Mouse (Mus musculus) midbrain, embryonic 14.5 days (tissue): ENCODE data around the gene Zmym2. TPM values are rescaled to one million over a fixed set of nuclear protein-coding genes. Genes with fewer than 3 reads are reported as not detected.

Source experiments
- ATAC-seq: fragments of 200-750 bp; cut with Nextera tagmentation; 2 replicates; pipeline ENCODE4 v1.8.0; 2017; ENCODE audit warnings: moderate number of reproducible peaks, moderate library complexity; ENCODE audit not compliant: low FRiP score, low TSS enrichment
- DNase-seq: peaks from one replicate; pipeline ENCODE4 v3.0.0-alpha.2; 2015
- H3K27ac ChIP-seq: fragments of 300-500 bp; sonication (generic); replicated peaks from 2 replicates; pipeline ENCODE4 v1.5.1; 2014; ENCODE audit warnings: mild to moderate bottlenecking, low read depth, low read length, moderate library complexity
- H3K27me3 ChIP-seq: fragments of 300-500 bp; sonication (generic); 2 replicates; pipeline ENCODE4 v1.6.1; 2014; ENCODE audit warnings: low read length, control low read depth, mixed read lengths; ENCODE audit not compliant: control insufficient read depth, insufficient read depth
- H3K36me3 ChIP-seq: fragments of 300-500 bp; sonication (generic); 2 replicates; pipeline ENCODE4 v1.6.1; 2014; ENCODE audit warnings: low read length, control low read depth; ENCODE audit not compliant: control insufficient read depth, insufficient read depth
- H3K4me1 ChIP-seq: fragments of 300-500 bp; sonication (generic); 2 replicates; pipeline ENCODE4 v1.6.1; 2014; ENCODE audit warnings: mild to moderate bottlenecking, antibody characterized with exemption, low read length, control low read depth; ENCODE audit not compliant: control insufficient read depth, insufficient read depth
- H3K4me2 ChIP-seq: fragments of 300-500 bp; sonication (generic); 2 replicates; pipeline ENCODE4 v1.6.1; 2014; ENCODE audit warnings: mild to moderate bottlenecking, low read length, moderate library complexity
- H3K4me3 ChIP-seq: fragments of 300-500 bp; sonication (generic); replicated peaks from 2 replicates; pipeline ENCODE4 v1.5.1; 2014; ENCODE audit warnings: low read depth, low read length
- H3K9ac ChIP-seq: fragments of 300-500 bp; sonication (generic); replicated peaks from 2 replicates; pipeline ENCODE4 v1.6.1; 2014; ENCODE audit warnings: mild to moderate bottlenecking, low read length, moderate library complexity
- H3K9me3 ChIP-seq: fragments of 300-500 bp; sonication (generic); 2 replicates; pipeline ENCODE4 v1.6.1; 2016; ENCODE audit warnings: low read length, control low read depth, mixed read lengths; ENCODE audit not compliant: control insufficient read depth
- WGBS: fragments of 180-500 bp; shearing (Covaris S2); extraction: QIAGEN DNeasy Blood & Tissue Kit; methylation state at CpG from one replicate; pipeline ENCODE4 v1.1.7; 2014; 5-methylcytosine and 5-hydroxymethylcytosine counted together
- polyA plus RNA-seq: library from polyadenylated mRNA; unstranded; fragments of >200 nt; fragmentation: Nextera tagmentation; extraction: Ambion mirVana; gene quantifications from 2 replicates; pipeline ENCODE4 v1.2.1, GENCODE M21; 2014

The Zmym2 gene
- polyA plus RNA-seq, 1 experiment from 2014 or later, result 68.7 TPM

DNA sequence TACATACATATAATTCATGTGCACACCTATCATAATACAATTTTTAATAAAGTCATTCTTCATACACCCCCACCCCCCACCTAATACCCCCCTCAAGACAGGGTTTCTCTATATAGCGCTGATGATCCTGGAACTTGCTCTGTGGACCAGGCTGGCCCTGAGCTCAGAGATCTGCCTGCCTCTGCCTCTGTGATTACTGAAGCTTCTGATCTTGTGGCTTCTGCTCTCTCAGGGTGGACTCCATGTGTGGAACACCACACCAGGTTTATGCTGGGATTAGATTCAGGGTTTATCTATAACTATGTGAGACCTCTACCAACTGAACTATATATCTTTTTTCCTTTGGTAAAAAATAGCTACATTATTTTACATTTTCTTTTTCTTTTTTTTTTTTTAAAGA is 10.1 kb downstream of the Zmym2 start:
- WGBS, result 100% methylated on average over 1 of the region's 1 CpGs
- no peak for ATAC-seq
- H3K4me1 ChIP-seq, result no peaks in the 10 kb centered on the region

DNA sequence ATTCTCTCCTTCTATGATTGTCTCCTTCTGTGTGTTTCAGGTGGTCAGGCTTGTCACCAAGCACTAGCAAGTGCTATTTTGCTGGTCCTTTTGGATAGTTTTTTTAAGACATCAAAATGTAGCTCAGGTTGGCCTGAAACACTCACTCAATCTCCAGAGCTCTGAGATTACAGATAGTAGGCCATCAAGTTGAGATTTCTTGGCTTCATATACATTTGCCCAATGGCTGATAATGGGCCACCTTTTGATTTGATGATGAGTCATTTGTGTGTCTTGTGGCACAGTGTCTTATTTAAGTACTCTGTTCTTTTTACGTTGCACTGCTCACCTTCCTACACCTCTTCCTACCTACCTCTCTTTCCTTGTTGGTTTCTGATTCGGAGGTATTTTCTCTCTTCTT is 11.0 kb downstream of the Zmym2 start:
- H3K27me3 ChIP-seq, result no peaks in the 10 kb centered on the region
- H3K36me3 ChIP-seq, result peaks cover 19% of the 10 kb centered on the region
- H3K9me3 ChIP-seq, result no peaks in the 10 kb centered on the region
- no peaks in the 10 kb centered on the region for H3K4me1 ChIP-seq
- H3K27ac ChIP-seq, result no peak overlapping the region
- H3K4me2 ChIP-seq, result no peak overlapping the region
- ATAC-seq, result no peak
- no peak overlapping the region for H3K4me3 ChIP-seq
- 95% methylated on average over 2 of the region's 2 CpGs for WGBS
- no peak overlapping the region for H3K9ac ChIP-seq
- DNase-seq, result no peak

More for the DNA sequence above, 10.1 kb downstream of the Zmym2 start:
- Histone ChIP-seq H3K4me2 (no peak overlapping the region), H3K27ac (no peak overlapping the region), H3K36me3 (peaks cover 17% of the 10 kb centered on the region), H3K27me3 (no peaks in the 10 kb centered on the region), H3K4me3 (no peak overlapping the region), H3K9me3 (no peaks in the 10 kb centered on the region), H3K9ac (no peak overlapping the region)
- no peak for DNase-seq

- no peaks in the 10 kb centered on the region for H3K27me3 ChIP-seq
- peaks cover 29% of the 10 kb centered on the region for H3K36me3 ChIP-seq
- no peak for DNase-seq
- H3K4me2 ChIP-seq, result no peak overlapping the region
- H3K9me3 ChIP-seq, result no peaks in the 10 kb centered on the region
- no peaks in the 10 kb centered on the region for H3K4me1 ChIP-seq
- H3K27ac ChIP-seq, result no peak overlapping the region
- ATAC-seq, result no peak
- H3K9ac ChIP-seq, result no peak overlapping the region
- H3K4me3 ChIP-seq, result no peak overlapping the region
Measured at GRCm38 (mm10) chr14:56899656-56900055, 13.2 kb downstream of the Zmym2 start.

DNA sequence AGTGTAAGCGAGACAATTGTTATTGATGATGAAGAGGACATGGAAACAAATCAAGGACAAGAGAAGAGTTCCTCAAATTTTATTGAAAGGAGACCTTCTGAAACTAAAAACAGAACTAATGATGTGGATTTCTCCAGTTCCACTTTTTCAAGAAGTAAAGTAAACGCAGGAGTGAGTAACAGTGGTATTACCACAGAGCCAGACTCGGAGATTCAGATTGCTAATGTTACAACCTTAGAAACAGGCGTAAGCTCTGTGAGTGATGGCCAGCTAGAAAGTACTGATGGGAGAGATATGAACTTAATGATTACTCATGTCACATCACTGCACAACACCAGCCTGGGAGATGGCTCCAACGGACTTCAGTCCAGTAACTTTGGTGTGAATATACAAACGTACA is 16.6 kb downstream of the Zmym2 start:
- ATAC-seq, result no peak
- H3K36me3 ChIP-seq, result peaks cover 28% of the 10 kb centered on the region
- WGBS, result 94% methylated on average over 6 of the region's 6 CpGs

GRCm38 (mm10) chr14:56905696-56906095 is 19.2 kb downstream of the Zmym2 start:
- Histone ChIP-seq H3K9ac (no peak overlapping the region), H3K4me2 (no peak overlapping the region), H3K4me1 (no peaks in the 10 kb centered on the region), H3K9me3 (no peaks in the 10 kb centered on the region), H3K36me3 (peaks cover 24% of the 10 kb centered on the region), H3K4me3 (no peak overlapping the region), H3K27me3 (no peaks in the 10 kb centered on the region), H3K27ac (no peak overlapping the region)
- 96% methylated on average over 1 of the region's 1 CpGs for WGBS
- ATAC-seq, result no peak
- DNase-seq, result no peak

More for the DNA sequence above, 16.6 kb downstream of the Zmym2 start:
- Histone ChIP-seq H3K27me3 (no peaks in the 10 kb centered on the region), H3K9ac (no peak overlapping the region), H3K4me3 (no peak overlapping the region), H3K4me1 (no peaks in the 10 kb centered on the region), H3K4me2 (no peak overlapping the region), H3K9me3 (no peaks in the 10 kb centered on the region), H3K27ac (no peak overlapping the region)
- no peak for DNase-seq

DNA sequence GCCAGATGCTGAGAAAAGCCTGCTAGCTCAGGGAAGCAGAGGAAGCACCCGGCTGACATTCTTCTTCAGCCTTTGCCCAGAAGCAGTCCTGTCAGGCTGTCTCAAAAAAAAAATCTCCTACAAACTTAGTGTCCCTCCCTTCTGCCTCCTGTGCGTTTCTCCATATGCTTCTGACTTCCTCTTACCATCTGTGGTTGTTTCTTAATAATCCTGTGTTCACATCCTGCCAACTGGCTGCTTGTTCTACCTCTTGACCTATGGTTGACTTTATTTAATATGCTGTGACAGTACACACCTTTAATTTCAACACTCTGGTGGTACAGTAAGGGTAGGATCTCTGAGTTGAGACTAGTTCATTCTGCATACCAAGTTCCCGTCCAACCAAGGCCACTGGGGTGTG is 32.1 kb downstream of the Zmym2 start:
- no peak overlapping the region for H3K4me3 ChIP-seq
- H3K4me1 ChIP-seq, result no peaks in the 10 kb centered on the region
- no peak for ATAC-seq
- WGBS, result 82% methylated on average over 3 of the region's 3 CpGs
- H3K9ac ChIP-seq, result no peak overlapping the region
- no peak overlapping the region for H3K27ac ChIP-seq
- DNase-seq, result no peak
- no peak overlapping the region for H3K4me2 ChIP-seq
- H3K27me3 ChIP-seq, result no peaks in the 10 kb centered on the region
- no peaks in the 10 kb centered on the region for H3K9me3 ChIP-seq
- H3K36me3 ChIP-seq, result peaks cover 40% of the 10 kb centered on the region

DNA sequence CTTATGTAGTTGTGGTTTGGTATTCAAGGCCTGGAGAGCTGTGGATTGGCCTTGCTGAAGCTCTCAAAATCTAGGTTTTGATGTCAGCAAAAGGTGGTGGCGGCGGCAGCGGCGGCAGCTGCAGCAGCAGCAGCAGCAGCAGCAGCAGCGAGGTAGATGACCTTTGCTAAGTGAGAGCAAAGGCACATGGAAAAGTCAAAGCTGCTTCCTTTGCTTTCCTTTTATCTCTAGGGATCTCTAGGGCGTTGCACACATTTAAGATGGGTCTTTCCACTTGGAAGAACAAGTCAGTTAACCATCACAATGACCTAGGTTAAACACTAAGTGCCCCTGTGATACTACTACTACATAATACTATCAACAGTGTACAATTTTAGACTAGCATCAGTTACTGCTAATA is 49.0 kb downstream of the Zmym2 start:
- Histone ChIP-seq H3K4me2 (no peak overlapping the region), H3K9ac (no peak overlapping the region), H3K4me3 (no peak overlapping the region), H3K4me1 (no peaks in the 10 kb centered on the region), H3K27ac (no peak overlapping the region), H3K9me3 (no peaks in the 10 kb centered on the region), H3K27me3 (no peaks in the 10 kb centered on the region), H3K36me3 (peaks cover 53% of the 10 kb centered on the region)
- WGBS, result 91% methylated on average over 6 of the region's 6 CpGs
- ATAC-seq, result no peak
- DNase-seq, result no peak

GRCm38 (mm10) chr14:56939903-56940302 is 53.5 kb downstream of the Zmym2 start:
- no peaks in the 10 kb centered on the region for H3K27me3 ChIP-seq
- H3K4me1 ChIP-seq, result no peaks in the 10 kb centered on the region
- DNase-seq, result no peak
- H3K9me3 ChIP-seq, result no peaks in the 10 kb centered on the region
- no peak overlapping the region for H3K4me2 ChIP-seq
- no peak overlapping the region for H3K9ac ChIP-seq
- peaks cover 69% of the 10 kb centered on the region for H3K36me3 ChIP-seq
- no peak for ATAC-seq
- H3K4me3 ChIP-seq, result no peak overlapping the region
- H3K27ac ChIP-seq, result no peak overlapping the region
- 95% methylated on average over 1 of the region's 1 CpGs for WGBS

- H3K9me3 ChIP-seq, result no peaks in the 10 kb centered on the region
- ATAC-seq (no peak), DNase-seq (no peak)
- no peak overlapping the region for H3K4me3 ChIP-seq
- no peak overlapping the region for H3K9ac ChIP-seq
- no peaks in the 10 kb centered on the region for H3K27me3 ChIP-seq
- peaks cover 70% of the 10 kb centered on the region for H3K36me3 ChIP-seq
- no peak overlapping the region for H3K27ac ChIP-seq
- 93% methylated on average over 4 of the region's 4 CpGs for WGBS
- H3K4me2 ChIP-seq, result no peak overlapping the region
- H3K4me1 ChIP-seq, result no peaks in the 10 kb centered on the region
Measured at GRCm38 (mm10) chr14:56952928-56953327, 66.5 kb downstream of the Zmym2 start.
